In the genomic region with DNA sequence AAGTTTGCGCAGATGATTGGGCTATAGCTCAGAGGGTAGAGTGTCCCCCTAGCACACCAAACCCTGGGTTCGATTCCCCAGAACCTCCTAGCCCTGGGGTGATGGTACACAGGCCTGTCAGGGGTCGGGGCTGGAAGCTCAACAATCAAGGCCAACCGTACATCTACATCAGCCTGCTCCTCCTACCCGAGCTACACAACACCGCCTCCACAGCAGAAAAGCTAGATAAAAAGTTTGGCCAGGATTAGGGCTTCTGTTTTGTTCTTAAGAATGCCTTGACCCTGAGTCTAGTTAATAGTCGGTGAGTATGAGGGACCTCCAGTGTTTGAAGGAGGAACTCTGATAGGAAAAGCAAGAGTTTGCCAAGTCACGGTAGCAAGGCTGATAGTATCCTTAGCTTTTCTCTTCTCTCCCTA, we compare ENCODE assay signal across 8 mouse cellular contexts. TPM values are rescaled to one million over a fixed set of nuclear protein-coding genes. Genes with fewer than 3 reads are reported as not detected.
A peak's percentile ranks its signal among the peaks of the same experiment; 100 is the strongest.
DNase-seq lines count a peak whose midpoint lies in the region; ATAC-seq and TF ChIP-seq lines count a peak whose summit lies in the region.

No protein-coding gene starts in this region.

- intact Hi-C loops in heart, postnatal 36 days (cut with DNase I) = loop anchor here (10.0 kb wide), 1 partner anchor 196 kb away; the partner anchor contains the start of gene Smurf1

- peak overlapping the region; percentile 94 for H3K27ac ChIP-seq in heart, embryonic 12.5 days (ENCODE audit: poor library complexity, severe bottlenecking)
- H3K27ac ChIP-seq in ES-E14 (ENCODE audit: insufficient read depth, low read depth, low read length, poor library complexity, severe bottlenecking) = no peak overlapping the region
- peak overlapping the region; percentile 32 for H3K27ac ChIP-seq in liver, embryonic 14.5 days

- DNase-seq in heart, postnatal 36 days = no peak
- DNase-seq in ES-E14 (ENCODE audit: low read depth, low spot score) = no peak
- DNase-seq in liver, embryonic 14.5 days (ENCODE audit: low read depth in 3 of 3, low spot score in 3 of 3) = no peak
- no peak for DNase-seq in urinary bladder, adult 18-20 months (ENCODE audit: low spot score in 2 of 2)
- DNase-seq in right cerebral cortex, adult 2 months (ENCODE audit: low spot score in 2 of 2) = no peak

- H3K4me2 ChIP-seq in heart, embryonic 12.5 days = peak overlapping the region; percentile 81
- H3K4me2 ChIP-seq in liver, embryonic 14.5 days (ENCODE audit: low read depth) = peak overlapping the region; percentile 80

- H3K4me3 ChIP-seq in heart, embryonic 12.5 days = peak overlapping the region; percentile 92
- H3K4me3 ChIP-seq in ES-E14 (ENCODE audit: insufficient read depth in 1 of 2, low read depth in 1 of 2, low read length in 2 of 2, poor library complexity in 1 of 2, severe bottlenecking in 1 of 2) = peak overlapping the region; percentile 87 to 94
- H3K4me3 ChIP-seq in erythroblast, embryonic 14.5 days (replicated peaks) = peak overlapping the region; percentile 79
- peak overlapping the region; percentile 65 to 94 for H3K4me3 ChIP-seq in liver, embryonic 14.5 days (ENCODE audit: insufficient read depth in 1 of 2, low read depth in 2 of 2, low read length in 2 of 2)

- TF ChIP-seq EP300 in liver, embryonic 14.5 days (IDR thresholded peaks at IDR 0.05; ENCODE audit: low read depth) = no peak

- H3K36me3 ChIP-seq in heart, embryonic 12.5 days = peaks cover 32% of the 10 kb centered on the region
- peaks cover 14% of the 10 kb centered on the region; the same call in 1 of the 2 replicates for H3K36me3 ChIP-seq in ES-E14 (ENCODE audit: control insufficient read depth, insufficient read depth, low read length, poor library complexity, severe bottlenecking)
- peaks cover 33% of the 10 kb centered on the region for H3K36me3 ChIP-seq in erythroblast, embryonic 14.5 days (ENCODE audit: control insufficient read depth)
- H3K36me3 ChIP-seq in liver, embryonic 14.5 days (replicated peaks; ENCODE audit: control insufficient read depth, insufficient read depth, low read depth) = peaks cover 2% of the 10 kb centered on the region; the same call in 1 of the 2 replicates

- H3K4me1 ChIP-seq in heart, embryonic 12.5 days (replicated peaks) = peaks cover 10% of the 10 kb centered on the region
- peaks cover 0 to 5% of the 10 kb centered on the region in 2 experiments; a peak in 1 of 4 replicates for H3K4me1 ChIP-seq in ES-E14 (ENCODE audit: control insufficient read depth in 2 of 2, insufficient read depth in 2 of 2, low read length in 2 of 2, poor library complexity in 1 of 2)
- H3K4me1 ChIP-seq in erythroblast, embryonic 14.5 days (ENCODE audit: control insufficient read depth) = peaks cover 31% of the 10 kb centered on the region
- H3K4me1 ChIP-seq in liver, embryonic 14.5 days (replicated peaks; ENCODE audit: control insufficient read depth in 2 of 2, insufficient read depth in 2 of 2, low read length in 1 of 2) = peaks cover 5 to 15% of the 10 kb centered on the region in 2 experiments; a peak in 3 of 4 replicates

- 13% methylated on average over 8 of the region's 8 CpGs for WGBS in heart, embryonic 12.5 days
- 9% methylated on average over 8 of the region's 8 CpGs for WGBS in liver, embryonic 14.5 days (ENCODE audit: insufficient replicate concordance)

- peak overlapping the region; percentile 91 for H3K9ac ChIP-seq in heart, embryonic 12.5 days
- H3K9ac ChIP-seq in ES-E14 (ENCODE audit: insufficient read depth, low read depth, low read length, poor library complexity, severe bottlenecking) = peak overlapping the region; percentile 89
- H3K9ac ChIP-seq in liver, embryonic 14.5 days (replicated peaks) = peak overlapping the region; percentile 93

- H3K27me3 ChIP-seq in heart, embryonic 12.5 days (replicated peaks) = no peaks in the 10 kb centered on the region
- H3K27me3 ChIP-seq in erythroblast, embryonic 14.5 days (ENCODE audit: control insufficient read depth) = peaks cover 4% of the 10 kb centered on the region; the same call in 1 of the 2 replicates
- no peaks in the 10 kb centered on the region for H3K27me3 ChIP-seq in liver, embryonic 14.5 days (ENCODE audit: control insufficient read depth, insufficient read depth, low read length)

- ATAC-seq in heart, embryonic 12.5 days (ENCODE audit: insufficient number of reproducible peaks, low FRiP score) = no peak
- ATAC-seq in liver, embryonic 14.5 days (ENCODE audit: insufficient read depth) = peak; percentile 3; the same call in 1 of the 2 replicates
- ATAC-seq in monocyte, adult 5-6 weeks (replicated peaks; ENCODE audit: insufficient number of reproducible peaks, low FRiP score, low TSS enrichment, poor library complexity, severe bottlenecking) = no peak

- TF ChIP-seq CTCF in liver, embryonic 14.5 days (IDR thresholded peaks at IDR 0.05; ENCODE audit: low read depth) = no peak

- in situ Hi-C loops in ES-E14 (cut with MboI; ENCODE audit: low sequenced_read_pairs in 2 of 2, unreplicated experiment in 2 of 2) = no loop called here

- no peaks in the 10 kb centered on the region for H3K9me3 ChIP-seq in heart, embryonic 12.5 days (replicated peaks)
- no peaks in the 10 kb centered on the region for H3K9me3 ChIP-seq in ES-E14 (ENCODE audit: control insufficient read depth, insufficient read depth, low read depth, low read length)
- no peaks in the 10 kb centered on the region for H3K9me3 ChIP-seq in erythroblast, embryonic 14.5 days (ENCODE audit: control insufficient read depth, low read length)
- no peaks in the 10 kb centered on the region for H3K9me3 ChIP-seq in liver, embryonic 14.5 days (ENCODE audit: control insufficient read depth, low read length)

TF ChIP-seq in ES-E14, 5 proteins besides CTCF, POLR2A, EP300 and RAD21:
- TF ChIP-seq CHD2 (IDR thresholded peaks at IDR 0.05; ENCODE audit: low read depth, low read length) (no peak), ZC3H11A (IDR thresholded peaks at IDR 0.05; ENCODE audit: borderline replicate concordance, low read depth, low read length) (no peak), MAFK (IDR thresholded peaks at IDR 0.05; ENCODE audit: insufficient read depth, low read depth, low read length) (no peak), HCFC1 (IDR thresholded peaks at IDR 0.05; ENCODE audit: borderline replicate concordance, insufficient read depth, low read length) (no peak), ZNF384 (IDR thresholded peaks at IDR 0.05; ENCODE audit: low read depth, low read length) (no peak)

RNA-seq across cellular contexts. Expression of gene Trrap, which starts 1.5 kb away (rescaled TPM):
- polyA plus RNA-seq in heart, embryonic 12.5 days (2016; fragmentation: Nextera tagmentation; extraction: Ambion mirVana) = 61.5 and 66.0 TPM in 2 replicates
- total RNA-seq in heart, postnatal 36 days (2021) = 10 to 100 TPM; 40.3 to 45.2 TPM
- total RNA-seq in ES-E14 (2012; rRNA removed) = 104 and 105 TPM in 2 replicates
- polyA plus RNA-seq in erythroblast, embryonic 14.5 days (2012) = 2.9 and 3.9 TPM in 2 replicates
- polyA plus RNA-seq in liver, embryonic 14.5 days (2012; rRNA removed) = 20.4 and 27.1 TPM in 2 replicates
- polyA plus RNA-seq in liver, embryonic 14.5 days (2014; fragmentation: Nextera tagmentation; extraction: Ambion mirVana) = 11.7 and 13.1 TPM in 2 replicates
- total RNA-seq in monocyte, adult 5-6 weeks (2017) = 28.5 to 57.1 TPM (median 40.8 TPM) in 3 replicates

RNA-seq across cellular contexts. Expression of gene Tmem130, which starts 7.5 kb away (rescaled TPM):
- polyA plus RNA-seq in heart, embryonic 12.5 days (2016; fragmentation: Nextera tagmentation; extraction: Ambion mirVana) = 0.46 and 0.93 TPM in 2 replicates
- under 1 TPM; 0.11 to 0.14 TPM for total RNA-seq in heart, postnatal 36 days (2021)
- total RNA-seq in ES-E14 (2012; rRNA removed) = 1.4 and 2.1 TPM in 2 replicates
- polyA plus RNA-seq in erythroblast, embryonic 14.5 days (2012) = not detected in 2 replicates
- polyA plus RNA-seq in liver, embryonic 14.5 days (2012; rRNA removed) = 0.20 and 0.28 TPM in 2 replicates
- polyA plus RNA-seq in liver, embryonic 14.5 days (2014; fragmentation: Nextera tagmentation; extraction: Ambion mirVana) = 0.10 and 0.19 TPM in 2 replicates
- not detected in 3 replicates for total RNA-seq in monocyte, adult 5-6 weeks (2017)
